Mouse (Mus musculus) lung, postnatal 0 days (tissue): ENCODE measurements around the gene Dchs1.

Source experiments
- CTCF ChIP-seq: IDR thresholded peaks from 2 replicates; pipeline ENCODE4 v1.5.1; 2016; ENCODE audit warnings: antibody characterized with exemption, mild to moderate bottlenecking
- EP300 ChIP-seq: IDR thresholded peaks from 2 replicates; pipeline ENCODE4 v1.6.1; 2016; ENCODE audit warnings: antibody characterized with exemption, mild to moderate bottlenecking, control low read depth

GRCm38 (mm10) chr7:105772331-105772730 lies 15.1 kb downstream of the Dchs1 start:
- TF ChIP-seq CTCF: no peak
- no peak for TF ChIP-seq EP300
